Mouse (Mus musculus): ENCODE data around the gene Aunip. TPM values are rescaled to one million over a fixed set of nuclear protein-coding genes. Genes with fewer than 3 reads are reported as not detected.

The Aunip gene
- total and polyA plus RNA-seq, 3 experiments, result 8.1 to 18.7 (median 12.1) TPM

GRCm38 (mm10) chr4:134476899-134477298 lies 33.9 kb upstream of the Aunip start:
- DNase-seq (ENCODE audit: low spot score), result no peak
- Histone ChIP-seq H3K36me3 (replicated peaks) (peaks cover 48% of the 10 kb centered on the region), H3K27me3 (ENCODE audit: insufficient read depth, low read length) (peaks cover 7% of the 10 kb centered on the region), H3K4me3 (ENCODE audit: low read depth, low read length) (no peak overlapping the region), H3K4me1 (ENCODE audit: insufficient read depth, low read depth, low read length) (peaks cover 10% of the 10 kb centered on the region), H3K9me3 (replicated peaks) (no peaks in the 10 kb centered on the region)
- no peak for ATAC-seq (ENCODE audit: extremely low read depth, insufficient number of reproducible peaks, low FRiP score, poor library complexity, severe bottlenecking)
- 0 out of 2 replicates have a peak, but pooled peaks have one; percentile 2 for TF ChIP-seq CTCF (IDR thresholded peaks at IDR 0.05; ENCODE audit: low read depth, low read length)
- no peak for TF ChIP-seq POLR2AphosphoS5 (IDR thresholded peaks at IDR 0.05; ENCODE audit: insufficient replicate concordance, low read depth, low read length)

- Histone ChIP-seq H3K4me1 (ENCODE audit: insufficient read depth, low read depth, low read length) (peaks cover 16% of the 10 kb centered on the region), H3K4me3 (ENCODE audit: low read depth, low read length) (no peak overlapping the region), H3K9me3 (replicated peaks) (no peaks in the 10 kb centered on the region), H3K27me3 (ENCODE audit: insufficient read depth, low read length) (peaks cover 16% of the 10 kb centered on the region), H3K36me3 (replicated peaks) (peaks cover 37% of the 10 kb centered on the region)
- TF ChIP-seq TAL1 (conservative IDR thresholded peaks at IDR 0.05; ENCODE audit: low read depth, low read length) (no peak), CTCF (IDR thresholded peaks at IDR 0.05; ENCODE audit: low read depth, low read length) (peak; percentile 98)
- ATAC-seq (ENCODE audit: extremely low read depth, insufficient number of reproducible peaks, low FRiP score, poor library complexity, severe bottlenecking) (peak; percentile 75), DNase-seq (ENCODE audit: low spot score) (peak; percentile 74)
These were observed 32.8 kb upstream of the Aunip start for GRCm38 (mm10) chr4:134478031-134478430.

GRCm38 (mm10) chr4:134479839-134480238 lies 31.0 kb upstream of the Aunip start:
- no peak for ATAC-seq (ENCODE audit: extremely low read depth, insufficient number of reproducible peaks, low FRiP score, poor library complexity, severe bottlenecking)
- no peak for DNase-seq (ENCODE audit: low spot score)
- Histone ChIP-seq H3K4me3 (ENCODE audit: low read depth, low read length) (no peak overlapping the region), H3K27me3 (ENCODE audit: insufficient read depth, low read length) (peaks cover 33% of the 10 kb centered on the region), H3K9me3 (replicated peaks) (no peaks in the 10 kb centered on the region), H3K36me3 (replicated peaks) (peaks cover 22% of the 10 kb centered on the region), H3K4me1 (ENCODE audit: insufficient read depth, low read depth, low read length) (peaks cover 15% of the 10 kb centered on the region)
- TF ChIP-seq TAL1 (conservative IDR thresholded peaks at IDR 0.05; ENCODE audit: low read depth, low read length) (no peak), CTCF (IDR thresholded peaks at IDR 0.05; ENCODE audit: low read depth, low read length) (no peak), POLR2AphosphoS5 (IDR thresholded peaks at IDR 0.05; ENCODE audit: insufficient replicate concordance, low read depth, low read length) (no peak), GATA1 (IDR thresholded peaks at IDR 0.05; ENCODE audit: borderline replicate concordance, low read length) (no peak), GATA2 (IDR thresholded peaks at IDR 0.05; ENCODE audit: borderline replicate concordance, low read depth, low read length) (no peak)

- H3K9me3 ChIP-seq (replicated peaks), result no peaks in the 10 kb centered on the region
- peaks cover 15% of the 10 kb centered on the region for H3K4me1 ChIP-seq (ENCODE audit: insufficient read depth, low read depth, low read length)
These were observed 29.9 kb upstream of the Aunip start for GRCm38 (mm10) chr4:134480864-134481263.

GRCm38 (mm10) chr4:134481270-134481669 lies 29.5 kb upstream of the Aunip start:
- Histone ChIP-seq H3K4me3 (ENCODE audit: low read depth, low read length) (no peak overlapping the region), H3K36me3 (replicated peaks) (peaks cover 10% of the 10 kb centered on the region), H3K4me1 (ENCODE audit: insufficient read depth, low read depth, low read length) (peaks cover 15% of the 10 kb centered on the region), H3K27me3 (ENCODE audit: insufficient read depth, low read length) (peaks cover 42% of the 10 kb centered on the region), H3K9me3 (replicated peaks) (no peaks in the 10 kb centered on the region)
- ATAC-seq (ENCODE audit: extremely low read depth, insufficient number of reproducible peaks, low FRiP score, poor library complexity, severe bottlenecking), result no peak
- no peak for TF ChIP-seq TAL1 (conservative IDR thresholded peaks at IDR 0.05; ENCODE audit: low read depth, low read length)
- no peak for TF ChIP-seq GATA1 (IDR thresholded peaks at IDR 0.05; ENCODE audit: borderline replicate concordance, low read length)
- no peak for TF ChIP-seq GATA2 (IDR thresholded peaks at IDR 0.05; ENCODE audit: borderline replicate concordance, low read depth, low read length)
- no peak for TF ChIP-seq POLR2AphosphoS5 (IDR thresholded peaks at IDR 0.05; ENCODE audit: insufficient replicate concordance, low read depth, low read length)
- TF ChIP-seq CTCF (IDR thresholded peaks at IDR 0.05; ENCODE audit: low read depth, low read length), result no peak
- DNase-seq (ENCODE audit: low spot score), result no peak

More at GRCm38 (mm10) chr4:134480864-134481263, 29.9 kb upstream of the Aunip start:
- Histone ChIP-seq H3K36me3 (replicated peaks) (peaks cover 12% of the 10 kb centered on the region), H3K27me3 (ENCODE audit: insufficient read depth, low read length) (peaks cover 41% of the 10 kb centered on the region), H3K4me3 (ENCODE audit: low read depth, low read length) (no peak overlapping the region)
- peak; percentile 84 for TF ChIP-seq CTCF (IDR thresholded peaks at IDR 0.05; ENCODE audit: low read depth, low read length)
- TF ChIP-seq GATA1 (IDR thresholded peaks at IDR 0.05; ENCODE audit: borderline replicate concordance, low read length), result no peak
- ATAC-seq (ENCODE audit: extremely low read depth, insufficient number of reproducible peaks, low FRiP score, poor library complexity, severe bottlenecking), result no peak
- peak; percentile 41 for DNase-seq (ENCODE audit: low spot score)

GRCm38 (mm10) chr4:134482442-134482841 lies 28.4 kb upstream of the Aunip start:
- Histone ChIP-seq H3K36me3 (replicated peaks) (no peaks in the 10 kb centered on the region), H3K27me3 (ENCODE audit: insufficient read depth, low read length) (peaks cover 45% of the 10 kb centered on the region), H3K4me1 (ENCODE audit: insufficient read depth, low read depth, low read length) (peaks cover 12% of the 10 kb centered on the region), H3K4me3 (ENCODE audit: low read depth, low read length) (no peak overlapping the region), H3K9me3 (replicated peaks) (no peaks in the 10 kb centered on the region)
- ATAC-seq (ENCODE audit: extremely low read depth, insufficient number of reproducible peaks, low FRiP score, poor library complexity, severe bottlenecking), result no peak
- TF ChIP-seq CTCF (IDR thresholded peaks at IDR 0.05; ENCODE audit: low read depth, low read length) (no peak), TAL1 (conservative IDR thresholded peaks at IDR 0.05; ENCODE audit: low read depth, low read length) (no peak), POLR2AphosphoS5 (IDR thresholded peaks at IDR 0.05; ENCODE audit: insufficient replicate concordance, low read depth, low read length) (no peak), GATA1 (IDR thresholded peaks at IDR 0.05; ENCODE audit: borderline replicate concordance, low read length) (no peak), GATA2 (IDR thresholded peaks at IDR 0.05; ENCODE audit: borderline replicate concordance, low read depth, low read length) (no peak)
- DNase-seq (ENCODE audit: low spot score), result no peak

GRCm38 (mm10) chr4:134483078-134483688 lies 27.6 kb upstream of the Aunip start:
- ATAC-seq (ENCODE audit: extremely low read depth, insufficient number of reproducible peaks, low FRiP score, poor library complexity, severe bottlenecking) (no peak), DNase-seq (ENCODE audit: low spot score) (no peak)
- Histone ChIP-seq H3K27me3 (ENCODE audit: insufficient read depth, low read length) (peaks cover 52% of the 10 kb centered on the region), H3K4me1 (ENCODE audit: insufficient read depth, low read depth, low read length) (peaks cover 11% of the 10 kb centered on the region), H3K9me3 (replicated peaks) (no peaks in the 10 kb centered on the region), H3K36me3 (replicated peaks) (no peaks in the 10 kb centered on the region), H3K4me3 (ENCODE audit: low read depth, low read length) (no peak overlapping the region)
- TF ChIP-seq GATA2 (IDR thresholded peaks at IDR 0.05; ENCODE audit: borderline replicate concordance, low read depth, low read length) (no peak), POLR2AphosphoS5 (IDR thresholded peaks at IDR 0.05; ENCODE audit: insufficient replicate concordance, low read depth, low read length) (no peak), GATA1 (IDR thresholded peaks at IDR 0.05; ENCODE audit: borderline replicate concordance, low read length) (no peak), TAL1 (conservative IDR thresholded peaks at IDR 0.05; ENCODE audit: low read depth, low read length) (no peak), CTCF (IDR thresholded peaks at IDR 0.05; ENCODE audit: low read depth, low read length) (no peak)

All from G1E (cell line).